Mouse (Mus musculus): ENCODE results near the gene Ccdc73. TPM values are rescaled to one million over a fixed set of nuclear protein-coding genes. Genes with fewer than 3 reads are reported as not detected.

The Ccdc73 gene
- total RNA-seq, 1 experiment = 3.5 TPM

DNA sequence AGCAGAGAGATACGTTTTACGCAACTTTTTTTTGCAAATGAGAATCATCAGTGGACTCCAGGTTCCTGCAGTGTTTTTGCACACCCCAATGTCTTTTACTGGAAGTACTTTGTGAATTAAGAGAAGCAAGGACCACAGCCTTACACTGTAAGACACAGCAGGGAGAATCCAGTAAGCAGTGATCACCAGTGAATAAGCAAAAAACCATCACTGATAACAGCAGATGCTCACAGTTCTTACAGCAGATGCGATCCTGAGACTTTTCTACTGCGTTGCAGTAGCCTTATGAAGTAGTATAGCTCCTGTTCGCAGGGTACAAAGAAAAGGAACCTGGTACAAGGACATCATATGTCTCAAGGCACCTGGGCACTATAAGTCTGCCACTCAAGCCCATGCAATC, 162.9 kb downstream of the Ccdc73 start:
- Histone ChIP-seq H3K9me3 (ENCODE audit: control insufficient read depth, insufficient read depth, low read depth, low read length) (no peaks in the 10 kb centered on the region), H3K9ac (ENCODE audit: insufficient read depth, low read depth, low read length, poor library complexity, severe bottlenecking) (no peak overlapping the region), H3K4me3 (ENCODE audit: insufficient read depth in 1 of 2, low read depth in 1 of 2, low read length in 2 of 2, poor library complexity in 1 of 2, severe bottlenecking in 1 of 2) (no peak overlapping the region), H3K27ac (ENCODE audit: insufficient read depth, low read depth, low read length, poor library complexity, severe bottlenecking) (no peak overlapping the region), H3K36me3 (ENCODE audit: control insufficient read depth, insufficient read depth, low read length, poor library complexity, severe bottlenecking) (no peaks in the 10 kb centered on the region), H3K4me1 (ENCODE audit: control insufficient read depth in 2 of 2, insufficient read depth in 2 of 2, low read length in 2 of 2, poor library complexity in 1 of 2) (peaks cover 0 to 2% of the 10 kb centered on the region in 2 experiments; a peak in 1 of 4 replicates)
- no peak for TF ChIP-seq CHD2 (IDR thresholded peaks at IDR 0.05; ENCODE audit: low read depth, low read length)
- TF ChIP-seq MAFK (IDR thresholded peaks at IDR 0.05; ENCODE audit: insufficient read depth, low read depth, low read length) = no peak
- TF ChIP-seq HCFC1 (IDR thresholded peaks at IDR 0.05; ENCODE audit: borderline replicate concordance, insufficient read depth, low read length) = no peak
- TF ChIP-seq ZNF384 (IDR thresholded peaks at IDR 0.05; ENCODE audit: low read depth, low read length) = no peak
- TF ChIP-seq ZC3H11A (IDR thresholded peaks at IDR 0.05; ENCODE audit: borderline replicate concordance, low read depth, low read length) = no peak
- DNase-seq (ENCODE audit: low read depth, low spot score) = no peak
- in situ Hi-C loops (cut with MboI; ENCODE audit: low sequenced_read_pairs in 2 of 2, unreplicated experiment in 2 of 2) = no loop called here

DNA sequence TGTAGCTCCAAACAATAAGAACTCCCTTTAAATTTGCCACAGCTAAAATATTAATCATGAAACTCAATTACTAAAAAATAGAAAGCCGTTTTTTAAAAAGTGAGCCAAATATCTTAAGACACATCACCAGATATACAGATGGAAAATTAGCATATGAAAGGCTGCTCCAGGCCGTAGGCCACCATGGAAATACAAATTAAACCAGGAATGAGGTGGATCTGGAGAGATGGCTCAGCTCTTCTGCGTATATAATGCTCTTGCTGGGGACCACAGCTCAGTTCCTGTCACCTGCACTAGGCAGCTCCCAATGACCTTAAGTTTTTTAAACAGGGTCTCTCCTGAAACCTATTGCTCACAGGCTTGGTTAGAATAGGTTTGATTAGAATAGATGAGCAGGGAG, 166.5 kb downstream of the Ccdc73 start:
- TF ChIP-seq ZC3H11A (IDR thresholded peaks at IDR 0.05; ENCODE audit: borderline replicate concordance, low read depth, low read length) = no peak
- TF ChIP-seq MAFK (IDR thresholded peaks at IDR 0.05; ENCODE audit: insufficient read depth, low read depth, low read length) = no peak
- no peak for TF ChIP-seq HCFC1 (IDR thresholded peaks at IDR 0.05; ENCODE audit: borderline replicate concordance, insufficient read depth, low read length)
- TF ChIP-seq ZNF384 (IDR thresholded peaks at IDR 0.05; ENCODE audit: low read depth, low read length) = no peak
- no peak for TF ChIP-seq CHD2 (IDR thresholded peaks at IDR 0.05; ENCODE audit: low read depth, low read length)

DNA sequence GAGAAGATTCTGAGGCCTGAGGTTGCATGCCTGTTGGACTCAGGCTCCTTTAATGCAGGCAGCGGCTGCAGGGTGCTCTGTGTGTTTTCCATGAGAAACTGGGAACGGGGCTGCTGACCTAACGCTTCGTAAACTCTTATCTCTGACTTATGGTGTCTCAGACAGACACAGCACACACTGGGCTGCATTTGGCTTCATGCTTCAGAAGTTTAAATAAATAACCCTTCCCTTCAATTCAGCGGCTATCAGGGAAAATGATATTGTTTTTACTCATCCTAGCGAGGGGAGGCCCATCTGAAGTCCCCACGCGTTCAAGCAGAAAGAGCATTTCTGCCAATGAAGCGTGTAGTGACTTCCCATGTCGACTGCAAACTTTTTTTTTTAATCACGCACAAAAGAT, 168.4 kb downstream of the Ccdc73 start:
- TF ChIP-seq CHD2 (IDR thresholded peaks at IDR 0.05; ENCODE audit: low read depth, low read length) (no peak), HCFC1 (IDR thresholded peaks at IDR 0.05; ENCODE audit: borderline replicate concordance, insufficient read depth, low read length) (no peak), ZNF384 (IDR thresholded peaks at IDR 0.05; ENCODE audit: low read depth, low read length) (no peak), ZC3H11A (IDR thresholded peaks at IDR 0.05; ENCODE audit: borderline replicate concordance, low read depth, low read length) (no peak), MAFK (IDR thresholded peaks at IDR 0.05; ENCODE audit: insufficient read depth, low read depth, low read length) (no peak)
- H3K4me1 ChIP-seq (ENCODE audit: control insufficient read depth in 2 of 2, insufficient read depth in 2 of 2, low read length in 2 of 2, poor library complexity in 1 of 2) = no peaks in the 10 kb centered on the region
- no peak overlapping the region for H3K9ac ChIP-seq (ENCODE audit: insufficient read depth, low read depth, low read length, poor library complexity, severe bottlenecking)
- no peaks in the 10 kb centered on the region for H3K9me3 ChIP-seq (ENCODE audit: control insufficient read depth, insufficient read depth, low read depth, low read length)
- in situ Hi-C loops (cut with MboI; ENCODE audit: low sequenced_read_pairs in 2 of 2, unreplicated experiment in 2 of 2) = no loop called here
- H3K36me3 ChIP-seq (ENCODE audit: control insufficient read depth, insufficient read depth, low read length, poor library complexity, severe bottlenecking) = no peaks in the 10 kb centered on the region
- H3K27ac ChIP-seq (ENCODE audit: insufficient read depth, low read depth, low read length, poor library complexity, severe bottlenecking) = no peak overlapping the region
- no peak for DNase-seq (ENCODE audit: low read depth, low spot score)
- H3K4me3 ChIP-seq (ENCODE audit: insufficient read depth in 1 of 2, low read depth in 1 of 2, low read length in 2 of 2, poor library complexity in 1 of 2, severe bottlenecking in 1 of 2) = no peak overlapping the region

More for the DNA sequence above, 166.5 kb downstream of the Ccdc73 start:
- no peaks in the 10 kb centered on the region for H3K4me1 ChIP-seq (ENCODE audit: control insufficient read depth in 2 of 2, insufficient read depth in 2 of 2, low read length in 2 of 2, poor library complexity in 1 of 2)
- no peak overlapping the region for H3K27ac ChIP-seq (ENCODE audit: insufficient read depth, low read depth, low read length, poor library complexity, severe bottlenecking)
- no peak overlapping the region for H3K9ac ChIP-seq (ENCODE audit: insufficient read depth, low read depth, low read length, poor library complexity, severe bottlenecking)
- in situ Hi-C loops (cut with MboI; ENCODE audit: low sequenced_read_pairs in 2 of 2, unreplicated experiment in 2 of 2) = no loop called here
- no peak overlapping the region for H3K4me3 ChIP-seq (ENCODE audit: insufficient read depth in 1 of 2, low read depth in 1 of 2, low read length in 2 of 2, poor library complexity in 1 of 2, severe bottlenecking in 1 of 2)
- H3K9me3 ChIP-seq (ENCODE audit: control insufficient read depth, insufficient read depth, low read depth, low read length) = no peaks in the 10 kb centered on the region
- no peak for DNase-seq (ENCODE audit: low read depth, low spot score)
- no peaks in the 10 kb centered on the region for H3K36me3 ChIP-seq (ENCODE audit: control insufficient read depth, insufficient read depth, low read length, poor library complexity, severe bottlenecking)

DNA sequence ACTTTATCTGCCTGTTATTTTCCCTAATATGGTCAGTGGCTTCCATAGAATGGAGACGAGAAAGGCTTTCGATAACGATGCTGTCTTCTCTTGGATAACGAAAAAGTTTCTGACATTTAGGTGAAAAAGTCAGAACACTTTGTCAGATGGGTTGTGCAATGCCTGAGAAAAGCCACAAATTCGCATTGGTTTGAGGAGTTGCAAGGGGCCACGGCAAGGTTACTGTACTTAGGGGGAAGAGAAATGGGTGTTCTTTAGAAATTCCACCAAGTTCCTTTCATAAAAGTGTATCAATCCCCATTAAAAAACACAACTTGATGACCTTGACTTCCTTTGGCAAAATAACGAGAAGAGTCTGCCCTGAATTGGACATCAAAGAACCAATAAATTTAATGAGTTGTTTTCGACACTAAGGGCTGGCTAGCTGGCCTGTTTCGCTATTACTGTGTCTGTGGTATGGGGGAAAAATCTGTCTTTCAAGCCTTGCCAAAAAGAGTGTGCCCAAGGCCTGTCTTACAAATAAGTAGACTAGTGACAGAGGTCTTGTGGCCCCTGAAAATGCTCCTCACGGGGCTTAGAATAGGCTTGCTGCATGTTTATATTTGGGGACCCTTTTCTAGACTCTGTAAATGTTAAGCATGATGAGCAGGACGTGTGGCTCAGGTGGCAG, 168.9 kb downstream of the Ccdc73 start:
- Histone ChIP-seq H3K36me3 (ENCODE audit: control insufficient read depth, insufficient read depth, low read length, poor library complexity, severe bottlenecking) (no peaks in the 10 kb centered on the region), H3K9ac (ENCODE audit: insufficient read depth, low read depth, low read length, poor library complexity, severe bottlenecking) (no peak overlapping the region), H3K4me1 (ENCODE audit: control insufficient read depth in 2 of 2, insufficient read depth in 2 of 2, low read length in 2 of 2, poor library complexity in 1 of 2) (no peaks in the 10 kb centered on the region), H3K27ac (ENCODE audit: insufficient read depth, low read depth, low read length, poor library complexity, severe bottlenecking) (no peak overlapping the region), H3K4me3 (ENCODE audit: insufficient read depth in 1 of 2, low read depth in 1 of 2, low read length in 2 of 2, poor library complexity in 1 of 2, severe bottlenecking in 1 of 2) (no peak overlapping the region), H3K9me3 (ENCODE audit: control insufficient read depth, insufficient read depth, low read depth, low read length) (no peaks in the 10 kb centered on the region)
- TF ChIP-seq ZC3H11A (IDR thresholded peaks at IDR 0.05; ENCODE audit: borderline replicate concordance, low read depth, low read length) = no peak
- TF ChIP-seq MAFK (IDR thresholded peaks at IDR 0.05; ENCODE audit: insufficient read depth, low read depth, low read length) = no peak
- no peak for TF ChIP-seq CHD2 (IDR thresholded peaks at IDR 0.05; ENCODE audit: low read depth, low read length)
- TF ChIP-seq HCFC1 (IDR thresholded peaks at IDR 0.05; ENCODE audit: borderline replicate concordance, insufficient read depth, low read length) = no peak
- TF ChIP-seq ZNF384 (IDR thresholded peaks at IDR 0.05; ENCODE audit: low read depth, low read length) = no peak
- no peak for DNase-seq (ENCODE audit: low read depth, low spot score)
- in situ Hi-C loops (cut with MboI; ENCODE audit: low sequenced_read_pairs in 2 of 2, unreplicated experiment in 2 of 2) = no loop called here

All from ES-E14 (cell line).